Mouse (Mus musculus) megakaryocyte, embryonic 14.5 days (primary cell): ENCODE data around the gene Fastk. TPM values are rescaled to one million over a fixed set of nuclear protein-coding genes. Genes with fewer than 3 reads are reported as not detected.

Experiments
- H3K27me3 ChIP-seq: replicated peaks from 2 replicates; pipeline ENCODE3; 2012; ENCODE audit warnings: inconsistent platforms
- H3K36me3 ChIP-seq: replicated peaks from 2 replicates; pipeline ENCODE3; 2012; ENCODE audit warnings: low read length, inconsistent platforms, mixed read lengths
- H3K4me1 ChIP-seq: 2 replicates; pipeline ENCODE4 v1.6.1; 2012; ENCODE audit warnings: inconsistent platforms
- H3K4me3 ChIP-seq: replicated peaks from 2 replicates; pipeline ENCODE3; 2012; ENCODE audit warnings: moderate library complexity, mild to moderate bottlenecking, inconsistent platforms
- H3K9me3 ChIP-seq: 2 replicates; pipeline ENCODE4 v1.6.1; 2012; ENCODE audit warnings: inconsistent platforms
- FLI1 ChIP-seq: IDR thresholded peaks from 2 replicates; pipeline ENCODE4 v1.6.1; 2012; ENCODE audit warnings: low read length, inconsistent platforms, mixed read lengths
- GATA1 ChIP-seq: IDR thresholded peaks from 3 replicates; pipeline ENCODE4 v1.6.1; 2012; ENCODE audit warnings: mixed read lengths, low read length, inconsistent platforms, borderline replicate concordance
- polyA plus RNA-seq: library from polyadenylated mRNA; stranded (reverse); fragments of >175 nt; gene quantifications from 2 replicates; pipeline ENCODE4 v1.2.3, GENCODE M21; 2012; ENCODE audit warnings: low replicate concordance; ENCODE audit not compliant: insufficient read depth

The Fastk gene
- polyA plus RNA-seq: 216 and 275 TPM in 2 replicates

- H3K4me1 ChIP-seq: peaks cover 51% of the 10 kb centered on the region
- H3K36me3 ChIP-seq: peaks cover 46% of the 10 kb centered on the region
- H3K9me3 ChIP-seq: no peaks in the 10 kb centered on the region
- peak within 1 kb of the TSS; percentile 95 for H3K4me3 ChIP-seq
- H3K27me3 ChIP-seq: no peaks in the 10 kb centered on the region
- TF ChIP-seq FLI1 (no peak), GATA1 (no peak)
Measured at GRCm38 (mm10) chr5:24444746-24445427, at the start of gene Fastk. Gene Fastk (minus strand): TSS chr5:24445287.

DNA sequence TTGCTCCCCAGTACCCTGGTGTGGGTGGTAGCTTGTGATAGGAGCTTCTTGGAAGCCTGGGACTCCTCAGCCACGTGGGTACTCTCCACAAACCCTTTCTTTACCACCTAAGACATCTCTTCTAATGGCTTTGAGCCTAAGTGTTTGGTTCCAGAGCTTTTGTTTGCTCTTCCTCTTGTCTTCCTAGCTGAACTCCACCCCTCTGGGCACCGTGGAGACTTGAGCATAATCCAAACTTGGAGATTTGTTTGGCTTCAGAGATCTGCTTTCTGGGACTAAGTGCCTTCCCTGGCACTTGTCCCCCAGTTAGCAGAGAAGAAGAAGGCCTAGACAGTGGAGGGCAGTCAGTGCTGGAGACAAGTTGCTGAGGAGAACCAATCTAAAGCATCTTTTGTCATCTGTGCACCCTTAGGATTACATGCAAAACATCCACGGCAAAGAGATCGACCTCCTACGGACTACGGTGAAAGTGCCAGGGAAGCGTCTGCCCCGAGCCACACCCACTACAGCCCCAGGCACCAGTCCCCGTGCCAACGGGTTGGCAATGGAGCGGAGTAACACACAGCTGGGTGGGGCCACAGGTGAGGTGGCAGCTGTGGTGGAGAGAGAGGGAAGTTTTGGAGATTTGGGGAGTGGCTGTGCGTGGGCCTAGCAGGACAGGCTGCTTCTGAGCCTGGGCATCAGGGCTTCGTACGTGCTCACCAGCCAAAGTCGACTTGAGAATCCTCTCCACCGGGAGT is 47.6 kb upstream of the Fastk start:
- H3K4me1 ChIP-seq: no peaks in the 10 kb centered on the region
- H3K27me3 ChIP-seq: peaks cover 4% of the 10 kb centered on the region
- no peak overlapping the region for H3K4me3 ChIP-seq
- TF ChIP-seq GATA1 (no peak), FLI1 (no peak)
- peaks cover 99% of the 10 kb centered on the region for H3K36me3 ChIP-seq
- no peaks in the 10 kb centered on the region for H3K9me3 ChIP-seq

DNA sequence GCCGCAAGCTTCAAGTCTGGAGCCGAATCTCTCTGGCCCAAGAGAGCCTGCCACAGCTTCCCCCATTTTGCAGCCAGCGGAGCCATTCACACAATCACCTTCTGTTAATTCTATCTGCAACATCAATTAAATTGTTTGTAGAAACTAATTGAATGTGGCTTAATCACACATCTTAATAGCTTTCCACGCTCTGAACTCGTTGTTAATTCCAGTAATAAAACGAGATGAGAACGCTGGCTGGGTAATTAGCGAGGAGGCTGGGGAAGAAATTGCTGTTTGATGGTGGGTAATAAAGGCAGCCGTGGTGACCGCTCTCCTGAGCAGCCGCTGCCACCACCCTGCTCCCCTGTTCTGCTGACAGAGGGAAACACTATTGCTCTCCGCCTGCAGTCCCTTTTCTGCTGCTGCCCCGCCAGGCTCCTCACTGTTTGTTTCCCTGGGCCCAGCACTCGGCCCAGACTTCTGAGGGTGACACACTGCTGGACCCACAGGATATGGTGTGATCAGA is 45.4 kb upstream of the Fastk start:
- Histone ChIP-seq H3K9me3 (no peaks in the 10 kb centered on the region), H3K4me3 (no peak overlapping the region), H3K36me3 (peaks cover 99% of the 10 kb centered on the region), H3K4me1 (no peaks in the 10 kb centered on the region), H3K27me3 (peaks cover 1% of the 10 kb centered on the region)
- TF ChIP-seq GATA1: no peak
- no peak for TF ChIP-seq FLI1

DNA sequence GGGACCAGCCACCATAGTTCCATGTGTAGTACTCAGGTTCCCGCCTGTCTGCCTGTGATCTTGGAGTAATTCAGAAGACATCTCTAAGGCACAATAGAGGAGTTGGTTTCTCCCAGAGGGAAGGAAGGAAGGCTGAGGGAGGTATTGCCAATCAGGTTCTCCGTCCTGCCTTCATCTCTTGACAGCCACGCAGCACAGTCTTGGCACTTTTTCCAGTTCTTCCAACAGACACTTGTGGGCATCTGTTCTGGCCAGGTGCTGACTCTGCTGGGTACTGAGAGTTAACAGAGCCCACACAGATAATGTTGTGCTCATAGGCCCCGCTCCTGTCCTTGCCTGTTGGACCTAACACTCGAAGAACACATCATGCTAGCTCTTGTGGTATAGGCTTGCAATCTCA is 41.7 kb upstream of the Fastk start:
- peaks cover 99% of the 10 kb centered on the region for H3K36me3 ChIP-seq
- H3K4me1 ChIP-seq: no peaks in the 10 kb centered on the region; the same call in 1 of the 2 replicates
- no peaks in the 10 kb centered on the region for H3K27me3 ChIP-seq
- no peak overlapping the region for H3K4me3 ChIP-seq
- TF ChIP-seq GATA1 (no peak), FLI1 (no peak)
- no peaks in the 10 kb centered on the region for H3K9me3 ChIP-seq

DNA sequence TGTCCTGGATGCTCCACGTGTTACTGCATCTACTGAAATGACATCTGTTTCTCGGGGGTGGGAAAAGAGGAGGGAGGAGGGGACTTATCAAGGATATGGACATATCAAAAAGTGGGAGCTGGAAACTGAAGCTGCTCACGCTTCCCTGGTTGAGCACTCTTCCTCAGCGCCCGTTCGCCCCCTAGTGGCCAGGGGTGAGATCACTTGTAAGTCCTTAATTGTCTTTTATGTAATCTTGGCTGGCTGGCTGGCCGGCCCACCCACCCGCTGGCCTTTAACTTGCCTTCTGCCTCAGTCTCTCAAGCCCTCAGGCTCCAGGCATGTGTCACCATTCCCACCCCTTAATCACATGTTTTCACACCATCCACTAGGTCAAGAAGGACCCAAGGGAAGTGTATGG is 41.0 kb upstream of the Fastk start:
- peaks cover 99% of the 10 kb centered on the region for H3K36me3 ChIP-seq
- no peak for TF ChIP-seq FLI1
- no peak for TF ChIP-seq GATA1
- no peaks in the 10 kb centered on the region for H3K9me3 ChIP-seq
- no peaks in the 10 kb centered on the region for H3K27me3 ChIP-seq
- no peaks in the 10 kb centered on the region; the same call in 1 of the 2 replicates for H3K4me1 ChIP-seq
- no peak overlapping the region for H3K4me3 ChIP-seq

DNA sequence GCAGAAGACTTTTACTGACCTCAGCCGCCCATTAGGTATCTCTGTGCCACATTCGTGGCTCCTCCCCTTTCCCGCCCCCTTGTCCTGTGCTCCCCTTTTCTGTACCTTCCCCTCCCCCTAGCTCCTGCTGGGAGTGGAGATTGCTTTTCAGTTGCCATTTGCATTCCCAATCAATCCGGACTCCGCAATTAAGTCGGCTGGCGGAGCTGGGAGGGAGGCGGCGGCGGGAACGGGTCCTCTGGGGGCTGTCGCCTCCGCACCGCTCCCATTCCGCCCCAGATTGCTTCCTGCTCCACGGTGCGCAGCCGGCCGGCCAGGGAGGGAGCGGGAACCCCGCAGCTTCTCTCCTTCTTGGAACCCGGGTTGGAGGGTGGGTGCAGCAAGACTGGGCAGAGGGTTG is 39.9 kb upstream of the Fastk start:
- H3K9me3 ChIP-seq: no peaks in the 10 kb centered on the region
- TF ChIP-seq GATA1: no peak
- TF ChIP-seq FLI1: no peak
- H3K27me3 ChIP-seq: no peaks in the 10 kb centered on the region
- no peaks in the 10 kb centered on the region; the same call in 1 of the 2 replicates for H3K4me1 ChIP-seq
- peaks cover 99% of the 10 kb centered on the region for H3K36me3 ChIP-seq
- no peak overlapping the region for H3K4me3 ChIP-seq

GRCm38 (mm10) chr5:24483326-24483725 is 38.2 kb upstream of the Fastk start:
- H3K4me1 ChIP-seq: no peaks in the 10 kb centered on the region; the same call in 1 of the 2 replicates
- H3K9me3 ChIP-seq: no peaks in the 10 kb centered on the region
- no peaks in the 10 kb centered on the region for H3K27me3 ChIP-seq
- TF ChIP-seq GATA1: no peak
- TF ChIP-seq FLI1: no peak
- no peak overlapping the region for H3K4me3 ChIP-seq
- peaks cover 99% of the 10 kb centered on the region for H3K36me3 ChIP-seq

GRCm38 (mm10) chr5:24482247-24483079 is 37.4 kb upstream of the Fastk start:
- no peaks in the 10 kb centered on the region for H3K9me3 ChIP-seq
- H3K27me3 ChIP-seq: peaks cover 3% of the 10 kb centered on the region
- peaks cover 99% of the 10 kb centered on the region for H3K36me3 ChIP-seq
- no peaks in the 10 kb centered on the region; the same call in 1 of the 2 replicates for H3K4me1 ChIP-seq
- TF ChIP-seq FLI1 (no peak), GATA1 (no peak)
- no peak overlapping the region for H3K4me3 ChIP-seq

GRCm38 (mm10) chr5:24481647-24482046 is 36.6 kb upstream of the Fastk start:
- no peak overlapping the region for H3K4me3 ChIP-seq
- TF ChIP-seq GATA1: no peak
- TF ChIP-seq FLI1: no peak
- H3K36me3 ChIP-seq: peaks cover 99% of the 10 kb centered on the region
- peaks cover 3% of the 10 kb centered on the region for H3K27me3 ChIP-seq
- peaks cover 3% of the 10 kb centered on the region; the same call in 1 of the 2 replicates for H3K4me1 ChIP-seq
- H3K9me3 ChIP-seq: no peaks in the 10 kb centered on the region
